Mouse (Mus musculus): Measurements from ENCODE around the gene Lag3.

DNA sequence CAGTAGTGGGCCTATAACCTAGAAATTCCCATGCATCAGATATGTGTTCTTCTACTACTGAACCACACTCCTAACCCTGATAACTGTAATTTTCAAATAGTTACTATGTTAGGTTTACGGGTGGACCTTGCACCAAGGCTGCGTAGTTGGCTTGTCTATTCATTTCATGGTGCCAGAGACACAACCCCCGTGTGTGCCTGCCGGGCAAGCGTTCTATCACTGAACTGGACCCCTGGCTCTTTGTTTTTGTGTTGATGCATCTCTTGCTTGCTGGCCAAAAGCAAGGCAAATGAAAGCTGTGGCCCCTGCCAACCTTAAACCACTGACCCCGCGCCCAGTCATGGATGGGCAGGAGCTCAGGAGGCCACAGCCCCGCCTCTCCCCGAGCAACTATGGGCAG lies 29.7 kb downstream of the Lag3 start:
- TF ChIP-seq POLR2A (IDR thresholded peaks at IDR 0.05; ENCODE audit: low read depth, low read length) (no peak), CTCF (conservative IDR thresholded peaks at IDR 0.05 in 1 of 2, IDR thresholded peaks at IDR 0.05 in 1 of 2; ENCODE audit: low read depth in 2 of 2, low read length in 2 of 2) (no peak), MAX (IDR thresholded peaks at IDR 0.05; ENCODE audit: low read length) (no peak), MAFK (IDR thresholded peaks at IDR 0.05; ENCODE audit: insufficient replicate concordance, low read length) (no peak), USF1 (IDR thresholded peaks at IDR 0.05; ENCODE audit: low read depth, low read length) (no peak), UBTF (IDR thresholded peaks at IDR 0.05; ENCODE audit: low read depth, low read length) (no peak), RCOR1 (conservative IDR thresholded peaks at IDR 0.05; ENCODE audit: low read depth, low read length) (no peak), ZMIZ1 (IDR thresholded peaks at IDR 0.05; ENCODE audit: low read depth, low read length) (no peak), MAZ (IDR thresholded peaks at IDR 0.05; ENCODE audit: low read depth, low read length) (no peak), JUND (conservative IDR thresholded peaks at IDR 0.05; ENCODE audit: low read depth, low read length) (no peak), MEF2A (IDR thresholded peaks at IDR 0.05; ENCODE audit: borderline replicate concordance, low read depth, low read length) (no peak)
